Mouse (Mus musculus) thymus, adult 2 months (tissue): ENCODE data around the gene Igfbp6.

Experiments used
- CTCF ChIP-seq: fragments of 200-500 bp; IDR thresholded peaks from 2 replicates; pipeline ENCODE4 v1.5.1; 2012; ENCODE audit warnings: mild to moderate bottlenecking, control low read depth, low read length, moderate library complexity, borderline replicate concordance; ENCODE audit not compliant: control insufficient read depth, poor library complexity, insufficient read depth; ENCODE audit errors: extremely low read depth
- POLR2A ChIP-seq: fragments of 200-500 bp; IDR thresholded peaks from 2 replicates; pipeline ENCODE4 v1.6.1; 2012; ENCODE audit warnings: mild to moderate bottlenecking, low read length, control low read depth, moderate library complexity; ENCODE audit not compliant: control insufficient read depth, poor library complexity, insufficient read depth; ENCODE audit errors: extremely low read depth

GRCm38 (mm10) chr15:102103371-102103946 is 40.7 kb upstream of the Igfbp6 start:
- no peak for TF ChIP-seq POLR2A
- no peak for TF ChIP-seq CTCF
